Mouse (Mus musculus) lung, embryonic 14.5 days (tissue): Measurements from ENCODE around the gene Gm28048. TPM values are rescaled to one million over a fixed set of nuclear protein-coding genes. Genes with fewer than 3 reads are reported as not detected.

Experiments used
- ATAC-seq: fragments of 200-750 bp; cut with Nextera tagmentation; 2 replicates; pipeline ENCODE4 v1.8.0; 2017; ENCODE audit warnings: mild to moderate bottlenecking, moderate TSS enrichment, moderate library complexity; ENCODE audit not compliant: insufficient read depth
- DNase-seq: peaks from one replicate; pipeline ENCODE4 v3.0.0-alpha.2; 2015
- H3K27ac ChIP-seq: fragments of 300-500 bp; sonication (generic); 2 replicates; pipeline ENCODE4 v1.5.1; 2014; ENCODE audit warnings: low read depth, mild to moderate bottlenecking, moderate library complexity
- H3K27me3 ChIP-seq: fragments of 300-500 bp; sonication (generic); 2 replicates; pipeline ENCODE4 v1.6.1; 2014; ENCODE audit warnings: low read length, control low read depth; ENCODE audit not compliant: insufficient read depth
- H3K36me3 ChIP-seq: fragments of 300-500 bp; sonication (generic); 2 replicates; pipeline ENCODE4 v1.6.1; 2014; ENCODE audit warnings: control low read depth; ENCODE audit not compliant: insufficient read depth
- H3K4me1 ChIP-seq: fragments of 300-500 bp; sonication (generic); 2 replicates; pipeline ENCODE4 v1.6.1; 2014; ENCODE audit warnings: antibody characterized with exemption, control low read depth; ENCODE audit not compliant: insufficient read depth
- H3K4me2 ChIP-seq: fragments of 300-500 bp; sonication (generic); 2 replicates; pipeline ENCODE4 v1.6.1; 2014; ENCODE audit warnings: mild to moderate bottlenecking
- H3K4me3 ChIP-seq: fragments of 300-500 bp; sonication (generic); 2 replicates; pipeline ENCODE4 v1.5.1; 2014; ENCODE audit warnings: low read depth, low read length
- H3K9ac ChIP-seq: fragments of 300-500 bp; sonication (generic); 2 replicates; pipeline ENCODE4 v1.6.1; 2014
- H3K9me3 ChIP-seq: fragments of 300-500 bp; sonication (generic); 2 replicates; pipeline ENCODE4 v1.6.1; 2016; ENCODE audit warnings: low read depth, low read length, control low read depth
- CTCF ChIP-seq: IDR thresholded peaks from 2 replicates; pipeline ENCODE4 v1.5.1; 2016; ENCODE audit warnings: antibody characterized with exemption, low read depth
- WGBS: fragments of 180-500 bp; shearing (Covaris S2); extraction: QIAGEN DNeasy Blood & Tissue Kit; methylation state at CpG from one replicate; pipeline ENCODE4 v1.1.7; 2014; 5-methylcytosine and 5-hydroxymethylcytosine counted together
- polyA plus RNA-seq: library from polyadenylated mRNA; unstranded; fragments of >200 nt; fragmentation: Nextera tagmentation; extraction: Ambion mirVana; gene quantifications from 2 replicates; pipeline ENCODE4 v1.2.1, GENCODE M21; 2014

Gm28048 gene
- polyA plus RNA-seq, 1 experiment from 2014 or later, result 15.3 TPM

- Histone ChIP-seq H3K4me2 (no peak overlapping the region), H3K9ac (no peak overlapping the region), H3K4me1 (no peaks in the 10 kb centered on the region), H3K27ac (no peak overlapping the region), H3K36me3 (no peaks in the 10 kb centered on the region), H3K27me3 (no peaks in the 10 kb centered on the region), H3K4me3 (no peak overlapping the region), H3K9me3 (no peaks in the 10 kb centered on the region)
- no peak for TF ChIP-seq CTCF
- ATAC-seq, result no peak
- DNase-seq, result no peak
- 70% methylated on average over 5 of the region's 5 CpGs for WGBS
Measured at GRCm38 (mm10) chr11:22813921-22814704, 167.8 kb downstream of the Gm28048 start.

- Histone ChIP-seq H3K9me3 (no peaks in the 10 kb centered on the region), H3K4me1 (no peaks in the 10 kb centered on the region), H3K27me3 (no peaks in the 10 kb centered on the region), H3K27ac (no peak overlapping the region), H3K36me3 (no peaks in the 10 kb centered on the region), H3K9ac (no peak overlapping the region), H3K4me2 (no peak overlapping the region), H3K4me3 (no peak overlapping the region)
- WGBS, result 67% methylated on average over 3 of the region's 3 CpGs
- no peak for TF ChIP-seq CTCF
- DNase-seq (no peak), ATAC-seq (no peak)
Measured at GRCm38 (mm10) chr11:22813427-22813826, 168.5 kb downstream of the Gm28048 start.

GRCm38 (mm10) chr11:22811413-22811812 is 170.5 kb downstream of the Gm28048 start:
- Histone ChIP-seq H3K9me3 (no peaks in the 10 kb centered on the region), H3K27ac (no peak overlapping the region), H3K4me2 (no peak overlapping the region), H3K4me1 (no peaks in the 10 kb centered on the region), H3K36me3 (no peaks in the 10 kb centered on the region), H3K9ac (no peak overlapping the region), H3K27me3 (no peaks in the 10 kb centered on the region), H3K4me3 (no peak overlapping the region)
- DNase-seq (no peak), ATAC-seq (no peak)
- TF ChIP-seq CTCF, result no peak
- WGBS, result 88% methylated on average over 3 of the region's 3 CpGs

- Histone ChIP-seq H3K27me3 (no peaks in the 10 kb centered on the region), H3K9me3 (no peaks in the 10 kb centered on the region), H3K4me1 (no peaks in the 10 kb centered on the region), H3K4me3 (no peak overlapping the region), H3K36me3 (no peaks in the 10 kb centered on the region), H3K9ac (no peak overlapping the region), H3K27ac (no peak overlapping the region), H3K4me2 (no peak overlapping the region)
- no peak for DNase-seq
- TF ChIP-seq CTCF, result no peak
- 54% methylated on average over 7 of the region's 7 CpGs for WGBS
- no peak for ATAC-seq
Measured at GRCm38 (mm10) chr11:22809465-22810096, 172.3 kb downstream of the Gm28048 start.

- DNase-seq (no peak), ATAC-seq (no peak)
- Histone ChIP-seq H3K9me3 (no peaks in the 10 kb centered on the region), H3K4me3 (no peak overlapping the region), H3K4me2 (no peak overlapping the region), H3K36me3 (no peaks in the 10 kb centered on the region), H3K27ac (no peak overlapping the region), H3K9ac (no peak overlapping the region), H3K4me1 (no peaks in the 10 kb centered on the region), H3K27me3 (no peaks in the 10 kb centered on the region)
- TF ChIP-seq CTCF, result no peak
Measured at GRCm38 (mm10) chr11:22808040-22808439, 173.8 kb downstream of the Gm28048 start.

GRCm38 (mm10) chr11:22805171-22805570 is 176.7 kb downstream of the Gm28048 start:
- ATAC-seq (no peak), DNase-seq (no peak)
- no peak for TF ChIP-seq CTCF
- no peaks in the 10 kb centered on the region for H3K36me3 ChIP-seq
- no peak overlapping the region for H3K4me3 ChIP-seq
- no peak overlapping the region for H3K9ac ChIP-seq
- H3K4me1 ChIP-seq, result 0 out of 2 replicates have a peak, but pooled peaks cover 3% of the 10 kb centered on the region
- no peaks in the 10 kb centered on the region for H3K27me3 ChIP-seq
- 91% methylated on average over 1 of the region's 1 CpGs for WGBS
- no peaks in the 10 kb centered on the region for H3K9me3 ChIP-seq
- no peak overlapping the region for H3K4me2 ChIP-seq
- no peak overlapping the region for H3K27ac ChIP-seq

- H3K9ac ChIP-seq, result no peak overlapping the region; the same call in 1 of the 2 replicates
- no peaks in the 10 kb centered on the region for H3K27me3 ChIP-seq
- H3K27ac ChIP-seq, result peak overlapping the region; percentile 86
- no peak overlapping the region for H3K4me3 ChIP-seq
- 17% methylated on average over 9 of the region's 9 CpGs for WGBS
- H3K4me2 ChIP-seq, result peak overlapping the region; percentile 40
- DNase-seq (peak; percentile 80), ATAC-seq (peak; percentile 92)
- no peak for TF ChIP-seq CTCF
- peaks cover 14% of the 10 kb centered on the region for H3K4me1 ChIP-seq
- no peaks in the 10 kb centered on the region for H3K36me3 ChIP-seq
- H3K9me3 ChIP-seq, result no peaks in the 10 kb centered on the region
Measured at GRCm38 (mm10) chr11:22799987-22800424, 181.9 kb downstream of the Gm28048 start.
